Mouse (Mus musculus): ENCODE results near the gene Skiv2l. TPM values are rescaled to one million over a fixed set of nuclear protein-coding genes. Genes with fewer than 3 reads are reported as not detected.

Gene Skiv2l
- polyA plus RNA-seq (2012; rRNA removed) = 61.1 and 89.6 TPM in 2 replicates

GRCm38 (mm10) chr17:34849722-34850516 lies at the start of gene Skiv2l, which contains the start of gene Nelfe:
Skiv2l (minus strand) TSS chr17:34850210.
Nelfe (plus strand) TSS chr17:34850391.
- DNase-seq (ENCODE audit: low read depth, low spot score) = peak; percentile 80
- WGBS = under 1% methylated on average over 62 of the region's 65 CpGs

GRCm38 (mm10) chr17:34899053-34899889 lies 49.3 kb upstream of the Skiv2l start:
- whole genome bisulfite sequencing = under 1% methylated on average over 43 of the region's 45 CpGs
- no peak for DNase-seq (ENCODE audit: low read depth, low spot score)

DNA sequence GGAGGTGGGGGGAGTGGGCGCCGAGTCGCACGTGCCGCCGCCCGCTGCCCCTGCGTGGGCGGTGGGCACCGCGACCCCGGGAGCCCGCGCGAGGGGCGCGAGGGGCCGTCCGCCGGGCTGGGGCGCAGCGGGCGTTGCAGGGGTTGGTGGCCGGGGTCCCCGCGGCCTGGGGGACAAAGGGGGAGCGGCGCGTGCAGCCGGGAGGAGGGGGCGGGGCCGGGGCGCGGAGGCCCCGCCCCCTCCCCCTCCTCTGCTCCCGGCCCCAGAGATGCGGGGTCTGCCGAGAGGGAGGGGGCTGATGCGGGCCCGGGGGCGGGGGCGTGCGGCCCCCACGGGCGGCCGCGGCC lies 48.7 kb upstream of the Skiv2l start:
- WGBS = 2% methylated on average over 33 of the region's 47 CpGs
- DNase-seq (ENCODE audit: low read depth, low spot score) = no peak

GRCm38 (mm10) chr17:34898160-34898586 lies 48.2 kb upstream of the Skiv2l start, which contains the start of the genes C2 and Ehmt2:
C2 (minus strand) TSS chr17:34898265.
Ehmt2 (plus strand) TSS chr17:34898469.
- no peak for DNase-seq (ENCODE audit: low read depth, low spot score)
- WGBS = under 1% methylated on average over 37 of the region's 44 CpGs

DNA sequence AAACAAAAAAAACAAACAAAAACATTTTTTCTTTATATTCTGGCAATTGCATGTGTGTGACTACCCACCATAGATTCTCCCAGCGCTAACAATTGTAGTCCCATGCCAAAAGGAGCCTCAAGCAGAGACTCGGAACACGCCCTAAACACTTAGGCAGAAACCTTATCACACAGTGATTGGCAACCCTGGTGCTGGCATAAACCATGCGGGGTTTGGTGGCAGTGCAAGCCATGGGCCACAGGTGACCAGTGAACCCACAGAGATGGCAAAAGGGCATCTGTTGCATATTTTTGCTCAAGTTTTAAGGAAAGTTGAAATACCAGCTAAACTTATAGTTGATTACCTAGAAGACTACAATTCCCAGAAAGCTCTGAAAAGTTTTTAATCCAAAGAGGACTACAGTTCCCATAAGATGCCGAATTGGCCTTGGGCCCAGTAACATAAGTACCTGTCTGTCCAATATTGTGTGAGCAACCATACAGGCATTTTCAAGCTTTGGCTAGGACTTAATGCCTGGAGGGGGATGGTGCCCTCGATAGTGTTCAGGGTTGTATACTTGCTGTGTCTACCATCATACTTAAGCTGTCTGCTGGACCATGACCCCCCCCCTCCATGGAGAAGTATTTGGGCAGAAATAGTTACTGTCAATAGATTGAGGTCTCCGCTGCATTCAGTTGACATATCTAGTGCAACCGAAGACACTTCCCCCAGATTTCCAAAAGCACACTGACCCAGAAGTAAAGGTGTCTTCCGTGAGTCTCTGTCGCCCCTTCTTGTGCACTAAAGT lies 47.6 kb upstream of the Skiv2l start:
- no peak for DNase-seq (ENCODE audit: low read depth, low spot score)
- WGBS = 7% methylated on average over 10 of the region's 10 CpGs

DNA sequence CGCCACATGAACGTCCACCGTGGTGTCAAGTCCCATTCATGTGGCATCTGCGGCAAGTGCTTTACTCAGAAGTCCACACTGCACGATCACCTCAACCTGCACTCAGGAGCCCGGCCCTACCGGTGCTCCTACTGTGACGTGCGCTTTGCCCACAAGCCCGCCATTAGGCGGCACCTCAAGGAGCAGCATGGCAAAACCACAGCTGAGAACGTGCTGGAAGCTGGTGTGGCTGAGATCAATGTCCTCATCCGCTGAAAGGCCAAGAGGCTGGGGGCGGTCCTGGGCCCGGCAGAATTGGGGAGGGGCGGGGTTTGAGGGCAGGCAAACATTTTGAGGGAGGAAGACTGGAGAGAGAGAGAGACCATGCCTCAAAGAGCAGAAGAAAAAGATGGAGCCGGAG lies 46.4 kb upstream of the Skiv2l start:
- DNase-seq (ENCODE audit: low read depth, low spot score) = no peak
- 80% methylated on average over 17 of the region's 17 CpGs for WGBS

GRCm38 (mm10) chr17:34895724-34896123 lies 45.7 kb upstream of the Skiv2l start:
- 94% methylated on average over 15 of the region's 15 CpGs for WGBS
- no peak for DNase-seq (ENCODE audit: low read depth, low spot score)

DNA sequence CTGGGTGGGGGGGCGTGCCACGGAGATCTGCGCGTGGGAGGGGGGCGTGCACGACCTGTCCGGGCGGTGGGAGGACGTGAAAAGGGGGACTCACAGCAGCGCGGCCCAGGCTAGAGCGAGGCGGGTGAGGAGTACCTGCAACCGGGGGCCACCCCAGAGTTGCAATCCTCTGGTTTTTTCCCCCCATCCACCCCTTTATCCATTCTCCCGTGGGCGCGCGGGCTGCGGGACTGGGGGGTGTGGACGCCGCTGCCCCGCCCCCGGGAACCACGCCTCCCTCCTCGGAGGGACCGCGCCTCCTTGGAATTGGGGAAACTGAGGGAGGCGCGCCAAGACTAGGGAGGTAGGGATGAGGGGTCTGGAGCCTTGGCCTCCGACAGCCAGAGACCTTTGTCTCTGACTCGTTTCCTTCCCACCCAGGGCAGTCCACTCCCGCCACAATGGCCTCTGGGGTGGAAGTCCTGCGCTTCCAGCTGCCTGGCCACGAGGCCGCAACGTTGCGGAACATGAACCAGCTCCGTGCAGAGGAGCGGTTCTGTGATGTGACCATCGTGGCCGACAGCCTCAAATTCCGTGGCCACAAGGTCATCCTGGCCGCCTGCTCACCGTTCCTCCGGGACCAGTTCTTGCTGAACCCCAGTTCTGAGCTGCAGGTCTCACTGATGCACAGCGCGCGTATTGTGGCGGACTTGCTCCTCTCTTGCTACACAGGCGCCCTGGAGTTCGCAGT lies 45.0 kb upstream of the Skiv2l start:
- WGBS = 13% methylated on average over 51 of the region's 51 CpGs
- DNase-seq (ENCODE audit: low read depth, low spot score) = no peak

DNA sequence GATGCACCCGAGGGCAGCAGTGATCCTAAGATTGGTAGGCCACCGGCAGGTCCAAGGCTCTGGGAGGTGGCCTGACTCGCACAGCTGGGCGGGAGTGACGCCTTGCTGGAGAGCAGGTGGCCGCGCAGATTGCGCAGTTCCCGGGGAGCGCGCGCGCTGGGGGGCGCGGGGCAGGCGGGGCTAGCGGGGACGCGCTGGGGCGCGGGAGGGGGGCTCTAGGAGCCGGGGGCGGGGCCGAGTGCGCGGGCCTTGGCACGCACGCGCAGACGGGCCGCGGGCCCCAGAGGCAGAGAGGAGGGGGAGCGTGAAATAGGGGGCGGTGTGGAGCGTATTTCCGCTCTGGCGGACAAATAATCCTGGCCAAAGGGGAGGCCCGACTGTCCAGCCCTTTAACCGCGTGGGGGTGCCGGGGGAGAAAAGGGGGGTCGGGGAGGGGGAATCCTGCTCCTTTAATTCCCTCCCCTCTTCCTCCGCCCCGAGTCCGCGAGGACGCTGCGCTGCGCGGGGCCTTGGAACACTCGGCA lies 44.1 kb upstream of the Skiv2l start:
- WGBS = under 1% methylated on average over 43 of the region's 51 CpGs
- DNase-seq (ENCODE audit: low read depth, low spot score) = no peak

DNA sequence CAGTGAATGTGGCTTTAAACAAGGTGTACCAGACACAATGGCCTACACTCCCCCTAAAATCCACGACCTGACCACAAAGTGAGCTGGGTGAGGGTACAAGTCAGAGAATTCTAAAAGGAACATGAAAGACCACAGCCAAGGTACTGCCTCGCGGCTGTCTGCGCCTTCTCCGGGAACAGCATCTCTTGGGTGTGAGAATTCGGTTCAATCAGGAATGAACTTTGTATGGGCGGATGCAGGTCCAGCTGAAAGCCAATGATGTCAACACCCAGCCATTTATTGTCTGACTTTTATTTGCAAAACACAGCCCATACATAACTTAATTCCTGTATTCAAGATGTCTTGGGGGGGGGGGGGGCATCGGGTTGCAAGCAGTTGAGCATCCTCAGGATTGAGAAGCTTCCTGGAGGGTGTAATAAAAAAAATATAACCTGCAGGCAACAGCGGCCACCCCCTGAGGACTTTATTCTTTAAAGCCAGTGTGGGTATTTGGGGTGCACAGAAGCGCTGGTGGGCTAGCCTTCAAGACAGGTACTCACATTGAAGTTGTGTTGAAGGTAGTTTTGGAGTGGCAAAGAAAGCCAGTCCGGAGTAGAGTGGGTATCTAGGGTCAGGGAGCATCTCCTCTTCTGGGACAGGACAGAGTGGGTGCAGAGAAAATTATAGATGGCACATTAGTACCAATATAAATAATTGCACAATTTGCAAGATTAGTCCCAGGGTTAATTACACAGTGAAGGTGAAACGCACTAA lies 43.2 kb upstream of the Skiv2l start:
- no peak for DNase-seq (ENCODE audit: low read depth, low spot score)
- WGBS = 33% methylated on average over 12 of the region's 12 CpGs

DNA sequence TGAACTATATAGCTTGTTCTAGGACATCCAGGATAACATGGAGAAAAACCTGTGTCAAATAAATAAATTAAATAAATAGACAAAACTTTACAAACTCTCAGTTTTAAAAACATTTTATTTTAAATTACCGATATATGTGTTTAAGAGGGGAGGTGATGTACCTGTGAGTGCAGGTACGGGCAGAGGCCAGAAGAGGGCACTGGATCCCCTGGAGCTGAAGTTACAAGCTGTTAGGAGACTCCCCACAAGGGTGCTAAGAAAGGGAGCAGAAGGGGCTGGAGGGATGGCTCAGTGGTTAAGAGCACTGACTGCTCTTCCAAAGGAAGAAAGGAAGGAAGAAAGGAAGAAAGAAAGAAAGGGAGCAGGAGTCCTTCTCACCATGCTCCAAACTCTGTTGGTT lies 41.4 kb upstream of the Skiv2l start:
- WGBS = 95% methylated on average over 2 of the region's 2 CpGs
- DNase-seq (ENCODE audit: low read depth, low spot score) = no peak

DNA sequence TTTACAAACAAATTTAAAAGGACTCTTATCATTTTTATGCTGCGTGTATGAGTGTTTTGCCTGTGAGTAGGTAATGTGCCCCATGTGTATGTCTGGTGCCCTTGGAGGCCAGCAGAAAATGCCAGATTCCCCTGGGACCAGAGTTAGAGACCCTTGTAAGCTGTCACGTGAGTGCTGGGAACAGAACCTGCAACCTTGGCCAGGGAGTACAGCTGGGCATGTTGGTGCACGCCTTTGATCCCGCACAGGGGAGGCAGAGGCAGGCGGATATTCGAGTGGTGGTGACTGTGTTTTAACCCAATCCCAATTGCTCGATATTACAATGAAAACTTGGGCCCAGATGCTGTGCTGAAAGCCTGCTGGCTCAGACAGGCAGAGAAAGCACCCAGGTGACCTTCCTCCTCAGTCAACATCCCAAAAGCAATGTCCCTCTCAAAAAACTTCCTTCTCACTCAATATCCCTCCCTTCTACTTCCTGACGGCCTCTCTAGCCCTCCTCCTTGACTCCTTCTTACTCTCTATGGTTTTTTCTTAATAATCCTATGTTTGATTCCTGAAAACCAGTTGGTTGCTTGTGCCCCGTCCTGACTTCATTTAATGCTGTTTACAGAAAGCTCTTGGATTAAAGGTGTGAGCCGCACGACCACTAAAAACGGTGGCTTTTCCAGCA lies 40.2 kb upstream of the Skiv2l start:
- 87% methylated on average over 12 of the region's 12 CpGs for WGBS
- no peak for DNase-seq (ENCODE audit: low read depth, low spot score)

- DNase-seq (ENCODE audit: low read depth, low spot score) = no peak
- 83% methylated on average over 5 of the region's 5 CpGs for WGBS
These were observed 37.9 kb upstream of the Skiv2l start for GRCm38 (mm10) chr17:34887942-34888341.

DNA sequence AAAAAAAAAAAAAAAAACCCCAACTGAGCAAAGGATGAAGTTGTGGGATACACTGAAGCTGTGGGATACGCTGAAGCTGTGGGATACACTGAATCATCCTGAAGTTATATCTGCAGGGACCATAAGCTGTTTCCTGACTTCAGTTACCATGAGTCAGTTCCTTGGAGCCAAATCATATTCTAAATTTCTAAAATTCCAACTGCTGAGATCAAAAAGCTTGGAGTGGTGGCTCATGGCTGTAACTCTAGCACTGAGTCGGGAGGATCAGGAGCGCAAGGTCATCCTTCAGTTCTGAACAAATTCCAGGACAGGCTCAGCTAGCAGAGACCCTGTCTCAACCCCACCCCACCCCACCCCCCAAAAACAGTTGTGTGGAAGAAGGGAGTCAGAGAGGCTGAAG lies 35.6 kb upstream of the Skiv2l start:
- 78% methylated on average over 3 of the region's 3 CpGs for WGBS
- no peak for DNase-seq (ENCODE audit: low read depth, low spot score)

- DNase-seq (ENCODE audit: low read depth, low spot score) = no peak
- 92% methylated on average over 6 of the region's 6 CpGs for WGBS
These were observed 34.7 kb upstream of the Skiv2l start for GRCm38 (mm10) chr17:34884704-34885103.

- DNase-seq (ENCODE audit: low read depth, low spot score) = no peak
- 75% methylated on average over 3 of the region's 3 CpGs for WGBS
These were observed 33.3 kb upstream of the Skiv2l start for GRCm38 (mm10) chr17:34883332-34883731.

- DNase-seq (ENCODE audit: low read depth, low spot score) = no peak
- WGBS = 10% methylated on average over 15 of the region's 15 CpGs
These were observed 31.8 kb upstream of the Skiv2l start, which contains the start of gene Gm20547 for GRCm38 (mm10) chr17:34881683-34882310. Gm20547 (minus strand) TSS chr17:34882042.

Data from large intestine, adult 2 months (tissue).